Mouse (Mus musculus) liver, embryonic 14.5 days (tissue): ENCODE data around the gene Pgap3.

ENCODE experiments used
- CTCF ChIP-seq: IDR thresholded peaks from 2 replicates; pipeline ENCODE4 v1.5.1; 2016; ENCODE audit warnings: antibody characterized with exemption, low read depth, control low read depth
- EP300 ChIP-seq: IDR thresholded peaks from 2 replicates; pipeline ENCODE4 v1.6.1; 2016; ENCODE audit warnings: antibody characterized with exemption, low read depth

GRCm38 (mm10) chr11:98366290-98366689 is 34.0 kb downstream of the Pgap3 start:
- TF ChIP-seq EP300 (no peak), CTCF (no peak)
